Mouse (Mus musculus) embryonic facial prominence, embryonic 11.5 days (tissue): Measurements from ENCODE around the gene Ddx4. TPM values are rescaled to one million over a fixed set of nuclear protein-coding genes. Genes with fewer than 3 reads are reported as not detected.

ENCODE experiments used
- ATAC-seq: fragments of 200-750 bp; cut with Nextera tagmentation; replicated peaks from 2 replicates; pipeline ENCODE4 v1.8.0; 2017; ENCODE audit warnings: low read depth; ENCODE audit not compliant: insufficient number of reproducible peaks, low FRiP score, low TSS enrichment
- DNase-seq: peaks from one replicate; pipeline ENCODE4 v3.0.0-alpha.2; 2015; ENCODE audit warnings: low spot score
- H3K27ac ChIP-seq: fragments of 300-500 bp; sonication (generic); replicated peaks from 2 replicates; pipeline ENCODE4 v1.5.1; 2014; ENCODE audit warnings: mild to moderate bottlenecking, low read depth, low read length, control low read depth
- H3K27me3 ChIP-seq: fragments of 300-500 bp; sonication (generic); 2 replicates; pipeline ENCODE4 v1.6.1; 2014; ENCODE audit warnings: mild to moderate bottlenecking, low read length, moderate library complexity, mixed read lengths; ENCODE audit not compliant: control insufficient read depth, insufficient read depth
- H3K36me3 ChIP-seq: fragments of 300-500 bp; sonication (generic); replicated peaks from 2 replicates; pipeline ENCODE4 v1.6.1; 2014; ENCODE audit warnings: low read depth, mild to moderate bottlenecking, low read length, moderate library complexity, mixed read lengths; ENCODE audit not compliant: control insufficient read depth, insufficient read depth
- H3K4me1 ChIP-seq: fragments of 300-500 bp; sonication (generic); 2 replicates; pipeline ENCODE4 v1.6.1; 2014; ENCODE audit warnings: low read length, mixed read lengths; ENCODE audit not compliant: control insufficient read depth, insufficient read depth
- H3K4me2 ChIP-seq: fragments of 300-500 bp; sonication (generic); 2 replicates; pipeline ENCODE4 v1.6.1; 2014; ENCODE audit warnings: low read depth, mild to moderate bottlenecking, control low read depth, low read length, moderate library complexity
- H3K4me3 ChIP-seq: fragments of 300-500 bp; sonication (generic); 2 replicates; pipeline ENCODE4 v1.5.1; 2014; ENCODE audit warnings: low read depth, low read length, control low read depth
- H3K9ac ChIP-seq: fragments of 300-500 bp; sonication (generic); replicated peaks from 2 replicates; pipeline ENCODE4 v1.6.1; 2014; ENCODE audit warnings: mild to moderate bottlenecking, control low read depth, low read length
- H3K9me3 ChIP-seq: fragments of 300-500 bp; sonication (generic); replicated peaks from 2 replicates; pipeline ENCODE4 v1.6.1; 2016; ENCODE audit warnings: mild to moderate bottlenecking, low read length, inconsistent platforms, mixed read lengths; ENCODE audit not compliant: control insufficient read depth
- WGBS: fragments of 180-500 bp; shearing (Covaris S2); extraction: QIAGEN DNeasy Blood & Tissue Kit; methylation state at CpG from one replicate; pipeline ENCODE4 v1.1.7; 2014; 5-methylcytosine and 5-hydroxymethylcytosine counted together
- polyA plus RNA-seq: library from polyadenylated mRNA; unstranded; fragments of >200 nt; fragmentation: Nextera tagmentation; extraction: Ambion mirVana; gene quantifications from 2 replicates; pipeline ENCODE4 v1.2.1, GENCODE M21; 2014

Gene Ddx4
- polyA plus RNA-seq, 1 experiment from 2014 or later: 1.1 TPM

DNA sequence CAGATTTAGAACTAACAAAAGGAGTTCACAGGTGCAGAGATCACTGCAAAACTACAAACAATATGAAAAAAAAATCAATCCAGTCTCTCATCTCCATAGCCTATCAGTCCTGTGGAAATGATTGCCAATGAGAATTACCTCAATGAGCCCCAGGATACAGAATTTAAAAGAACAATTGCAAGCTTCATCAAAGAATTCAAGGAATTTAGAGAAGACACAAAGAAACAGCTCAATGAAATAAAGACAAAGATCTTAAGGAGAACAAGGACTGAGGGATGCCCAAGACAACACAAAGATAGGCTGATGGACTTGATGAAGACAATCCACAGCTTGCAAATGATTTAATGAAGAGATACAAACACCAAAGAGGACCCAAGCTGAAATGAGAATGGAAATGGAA is 78.5 kb downstream of the Ddx4 start:
- DNase-seq: no peak
- Histone ChIP-seq H3K4me1 (no peaks in the 10 kb centered on the region), H3K27ac (no peak overlapping the region), H3K27me3 (no peaks in the 10 kb centered on the region), H3K9me3 (no peaks in the 10 kb centered on the region), H3K4me2 (no peak overlapping the region), H3K36me3 (no peaks in the 10 kb centered on the region), H3K9ac (no peak overlapping the region), H3K4me3 (no peak overlapping the region)
- ATAC-seq: no peak

DNA sequence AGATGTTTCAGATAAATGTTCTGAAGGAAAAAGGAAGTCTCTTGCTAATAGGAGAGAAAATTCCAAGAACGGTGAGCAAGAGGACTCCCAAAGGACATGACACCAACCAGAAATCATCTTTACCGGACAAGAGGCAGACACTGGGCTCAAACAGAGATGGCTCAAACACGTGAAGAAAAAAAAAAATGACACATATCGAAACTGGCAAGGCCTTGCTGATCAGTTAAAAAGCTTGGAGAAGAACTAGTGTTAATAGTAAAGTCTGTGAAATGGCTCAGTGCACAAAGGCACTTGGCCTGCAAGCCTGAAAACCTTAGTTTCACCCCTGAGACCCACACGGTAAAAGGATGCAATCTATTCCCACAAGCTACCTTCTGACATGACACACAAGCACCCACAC is 81.5 kb downstream of the Ddx4 start:
- Histone ChIP-seq H3K27me3 (no peaks in the 10 kb centered on the region), H3K4me1 (no peaks in the 10 kb centered on the region), H3K9me3 (no peaks in the 10 kb centered on the region), H3K9ac (no peak overlapping the region), H3K27ac (no peak overlapping the region), H3K4me3 (no peak overlapping the region), H3K4me2 (no peak overlapping the region), H3K36me3 (no peaks in the 10 kb centered on the region)
- no peak for ATAC-seq
- DNase-seq: no peak
- WGBS: 76% methylated on average over 5 of the region's 5 CpGs

DNA sequence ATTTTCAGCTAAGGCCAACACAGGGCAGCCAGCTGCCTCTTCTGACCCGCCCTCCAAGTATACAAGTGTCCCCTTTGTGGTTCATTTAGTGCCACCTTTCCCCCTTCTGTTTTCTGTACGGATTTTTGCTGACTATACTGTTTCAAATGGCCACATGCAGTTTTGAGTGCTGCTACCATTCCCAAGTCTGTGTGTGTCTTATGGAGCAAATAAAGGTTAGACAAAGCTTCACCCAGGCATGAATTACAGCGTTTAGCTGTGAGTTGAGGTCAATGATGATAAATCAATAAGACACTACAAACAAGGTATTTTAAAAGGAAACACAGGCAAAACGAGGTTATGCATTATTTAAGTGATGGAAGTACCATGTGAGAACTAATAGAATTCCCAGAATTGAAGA is 82.7 kb downstream of the Ddx4 start:
- no peak for ATAC-seq
- no peak overlapping the region for H3K9ac ChIP-seq
- H3K9me3 ChIP-seq: no peaks in the 10 kb centered on the region
- no peak overlapping the region for H3K4me2 ChIP-seq
- no peak overlapping the region for H3K4me3 ChIP-seq
- DNase-seq: no peak
- no peak overlapping the region for H3K27ac ChIP-seq
- no peaks in the 10 kb centered on the region for H3K27me3 ChIP-seq
- H3K36me3 ChIP-seq: no peaks in the 10 kb centered on the region
- H3K4me1 ChIP-seq: no peaks in the 10 kb centered on the region
- 54% methylated on average over 4 of the region's 4 CpGs for WGBS

DNA sequence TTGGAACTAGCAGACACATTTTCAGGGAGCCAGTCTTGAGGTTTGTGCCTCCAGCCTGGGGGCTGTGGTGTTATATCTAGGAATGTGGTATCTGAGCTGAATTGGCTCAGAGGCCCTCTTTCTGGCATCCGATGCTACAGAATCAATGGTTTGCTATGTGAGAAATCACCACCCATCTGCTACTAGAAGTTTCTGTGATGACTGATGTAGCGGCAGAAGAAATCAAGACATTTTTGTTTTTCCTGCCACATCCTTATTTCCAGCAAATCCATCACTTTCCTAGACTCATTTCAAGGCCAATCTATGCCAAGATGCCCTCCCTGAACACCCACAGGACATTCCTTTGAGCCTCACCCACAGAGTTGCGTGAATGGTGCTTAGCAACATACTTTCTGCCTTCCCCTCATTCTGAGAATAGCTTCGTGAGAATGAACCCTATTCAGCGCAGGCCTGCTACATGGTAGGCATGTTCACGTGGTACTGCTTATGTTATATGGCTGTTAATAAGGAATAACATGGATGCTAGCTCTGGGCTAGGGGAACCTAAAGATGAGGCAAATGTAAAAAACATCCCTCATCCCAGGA is 91.6 kb downstream of the Ddx4 start:
- H3K9ac ChIP-seq: no peak overlapping the region
- DNase-seq (no peak), ATAC-seq (no peak)
- no peaks in the 10 kb centered on the region for H3K36me3 ChIP-seq
- H3K4me3 ChIP-seq: no peak overlapping the region
- H3K27ac ChIP-seq: no peak overlapping the region
- H3K9me3 ChIP-seq: no peaks in the 10 kb centered on the region
- 88% methylated on average over 6 of the region's 6 CpGs for WGBS
- H3K27me3 ChIP-seq: no peaks in the 10 kb centered on the region
- H3K4me1 ChIP-seq: no peaks in the 10 kb centered on the region
- no peak overlapping the region for H3K4me2 ChIP-seq

DNA sequence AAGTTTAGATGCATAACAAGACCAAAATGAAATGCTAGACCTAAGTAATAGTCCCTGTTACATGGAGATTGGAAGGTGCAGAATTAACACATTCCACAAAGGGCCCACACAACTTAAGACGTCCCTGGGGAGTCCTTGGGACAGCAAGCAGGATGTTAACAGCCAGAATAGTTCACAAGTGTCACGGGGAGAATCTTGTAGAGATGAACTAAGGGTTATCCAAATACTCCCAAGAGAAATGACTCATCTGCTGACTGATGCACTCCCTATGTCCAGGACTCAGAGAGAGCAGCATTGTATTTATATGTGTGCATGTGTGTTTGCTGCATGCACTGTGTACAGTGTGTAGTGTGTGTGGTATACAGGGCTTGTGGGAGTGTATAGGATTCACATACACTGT is 95.8 kb downstream of the Ddx4 start:
- no peaks in the 10 kb centered on the region for H3K9me3 ChIP-seq
- no peaks in the 10 kb centered on the region for H3K27me3 ChIP-seq
- WGBS: 45% methylated on average over 2 of the region's 2 CpGs
- no peak overlapping the region for H3K9ac ChIP-seq
- no peak overlapping the region for H3K4me3 ChIP-seq
- no peaks in the 10 kb centered on the region for H3K4me1 ChIP-seq
- DNase-seq (no peak), ATAC-seq (no peak)
- H3K36me3 ChIP-seq: no peaks in the 10 kb centered on the region
- H3K27ac ChIP-seq: no peak overlapping the region
- no peak overlapping the region for H3K4me2 ChIP-seq

DNA sequence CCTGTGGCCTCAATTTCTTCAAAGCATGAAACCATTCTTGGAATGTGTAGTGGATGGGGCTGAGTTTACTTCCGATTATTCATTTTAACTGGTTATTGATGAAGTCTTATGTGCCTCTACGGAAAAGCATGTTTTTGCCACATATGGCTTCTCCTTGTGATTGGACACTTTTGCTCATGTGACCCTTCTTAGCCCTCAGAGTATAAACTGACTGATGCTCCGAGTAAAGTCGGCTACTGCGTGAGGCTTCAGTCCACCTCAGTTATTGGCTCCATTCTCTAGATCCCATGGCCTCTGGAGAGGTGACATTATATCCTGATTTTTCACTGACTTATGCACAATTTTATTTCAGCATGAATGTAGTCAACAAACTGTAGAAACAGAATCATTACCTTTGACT is 99.0 kb downstream of the Ddx4 start:
- 94% methylated on average over 5 of the region's 5 CpGs for WGBS
- Histone ChIP-seq H3K4me3 (no peak overlapping the region), H3K27ac (no peak overlapping the region), H3K4me1 (no peaks in the 10 kb centered on the region), H3K9me3 (no peaks in the 10 kb centered on the region), H3K4me2 (no peak overlapping the region), H3K27me3 (no peaks in the 10 kb centered on the region), H3K9ac (no peak overlapping the region), H3K36me3 (no peaks in the 10 kb centered on the region)
- ATAC-seq (no peak), DNase-seq (no peak)

DNA sequence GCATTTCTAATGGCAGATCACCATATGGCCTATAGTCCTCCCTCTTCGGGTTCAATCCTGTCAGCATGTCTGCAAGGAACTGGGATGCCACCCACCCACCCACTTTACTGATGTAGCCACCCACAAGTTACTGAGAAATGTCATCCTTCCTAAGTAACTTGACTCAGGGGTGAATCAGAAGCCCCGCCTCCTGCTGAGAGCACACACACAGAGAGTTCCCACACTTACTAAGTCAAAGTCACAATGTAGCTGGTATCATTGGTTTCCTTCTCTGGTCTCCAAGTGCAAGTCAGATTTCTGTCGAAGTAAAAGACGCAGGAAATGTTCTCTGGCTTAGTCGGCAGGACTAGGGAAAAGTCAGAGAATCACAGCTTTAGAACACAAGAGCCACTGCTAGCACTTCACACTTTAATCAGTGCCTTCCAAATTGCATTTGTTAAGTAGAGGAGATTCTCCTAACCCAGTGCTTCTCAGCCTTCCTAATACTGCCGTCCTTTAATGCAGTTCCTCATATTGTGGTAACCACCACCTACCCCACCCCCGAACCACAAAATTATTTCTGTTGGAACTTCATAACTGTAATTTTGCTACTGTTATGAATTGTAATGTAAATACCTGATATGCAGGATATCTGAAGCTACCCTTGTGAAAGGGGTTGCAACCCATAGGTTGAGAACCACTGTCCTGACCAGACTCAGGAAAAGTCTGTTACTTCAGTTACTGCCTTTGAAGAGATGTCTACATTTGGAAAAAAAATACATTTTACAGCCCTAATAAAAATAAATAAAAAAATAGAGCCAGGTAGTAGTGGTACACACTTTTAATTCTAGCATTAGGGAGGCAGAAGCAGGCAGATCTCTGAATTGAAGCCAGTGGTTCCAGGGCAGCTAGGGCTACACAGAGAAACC is 100.4 kb downstream of the Ddx4 start:
- WGBS: 82% methylated on average over 7 of the region's 7 CpGs
- no peak for ATAC-seq
- no peak overlapping the region for H3K27ac ChIP-seq

More for the DNA sequence above, 100.4 kb downstream of the Ddx4 start:
- no peaks in the 10 kb centered on the region for H3K4me1 ChIP-seq
- no peaks in the 10 kb centered on the region for H3K9me3 ChIP-seq
- no peak overlapping the region for H3K4me2 ChIP-seq
- H3K36me3 ChIP-seq: no peaks in the 10 kb centered on the region
- no peak for DNase-seq
- H3K9ac ChIP-seq: no peak overlapping the region
- no peaks in the 10 kb centered on the region for H3K27me3 ChIP-seq
- H3K4me3 ChIP-seq: no peak overlapping the region
